Mouse (Mus musculus) embryonic facial prominence, embryonic 11.5 days (tissue): Measurements from ENCODE around the gene Grin2b. TPM values are rescaled to one million over a fixed set of nuclear protein-coding genes. Genes with fewer than 3 reads are reported as not detected.

Experiments used
- ATAC-seq: fragments of 200-750 bp; cut with Nextera tagmentation; replicated peaks from 2 replicates; pipeline ENCODE4 v1.8.0; 2017; ENCODE audit warnings: low read depth; ENCODE audit not compliant: insufficient number of reproducible peaks, low FRiP score, low TSS enrichment
- DNase-seq: peaks from one replicate; pipeline ENCODE4 v3.0.0-alpha.2; 2015; ENCODE audit warnings: low spot score
- H3K27ac ChIP-seq: fragments of 300-500 bp; sonication (generic); replicated peaks from 2 replicates; pipeline ENCODE4 v1.5.1; 2014; ENCODE audit warnings: mild to moderate bottlenecking, low read depth, low read length, control low read depth
- H3K27me3 ChIP-seq: fragments of 300-500 bp; sonication (generic); 2 replicates; pipeline ENCODE4 v1.6.1; 2014; ENCODE audit warnings: mild to moderate bottlenecking, low read length, moderate library complexity, mixed read lengths; ENCODE audit not compliant: control insufficient read depth, insufficient read depth
- H3K36me3 ChIP-seq: fragments of 300-500 bp; sonication (generic); replicated peaks from 2 replicates; pipeline ENCODE4 v1.6.1; 2014; ENCODE audit warnings: low read depth, mild to moderate bottlenecking, low read length, moderate library complexity, mixed read lengths; ENCODE audit not compliant: control insufficient read depth, insufficient read depth
- H3K4me1 ChIP-seq: fragments of 300-500 bp; sonication (generic); 2 replicates; pipeline ENCODE4 v1.6.1; 2014; ENCODE audit warnings: low read length, mixed read lengths; ENCODE audit not compliant: control insufficient read depth, insufficient read depth
- H3K4me2 ChIP-seq: fragments of 300-500 bp; sonication (generic); 2 replicates; pipeline ENCODE4 v1.6.1; 2014; ENCODE audit warnings: low read depth, mild to moderate bottlenecking, control low read depth, low read length, moderate library complexity
- H3K4me3 ChIP-seq: fragments of 300-500 bp; sonication (generic); 2 replicates; pipeline ENCODE4 v1.5.1; 2014; ENCODE audit warnings: low read depth, low read length, control low read depth
- H3K9ac ChIP-seq: fragments of 300-500 bp; sonication (generic); replicated peaks from 2 replicates; pipeline ENCODE4 v1.6.1; 2014; ENCODE audit warnings: mild to moderate bottlenecking, control low read depth, low read length
- H3K9me3 ChIP-seq: fragments of 300-500 bp; sonication (generic); replicated peaks from 2 replicates; pipeline ENCODE4 v1.6.1; 2016; ENCODE audit warnings: mild to moderate bottlenecking, low read length, inconsistent platforms, mixed read lengths; ENCODE audit not compliant: control insufficient read depth
- WGBS: fragments of 180-500 bp; shearing (Covaris S2); extraction: QIAGEN DNeasy Blood & Tissue Kit; methylation state at CpG from one replicate; pipeline ENCODE4 v1.1.7; 2014; 5-methylcytosine and 5-hydroxymethylcytosine counted together
- polyA plus RNA-seq: library from polyadenylated mRNA; unstranded; fragments of >200 nt; fragmentation: Nextera tagmentation; extraction: Ambion mirVana; gene quantifications from 2 replicates; pipeline ENCODE4 v1.2.1, GENCODE M21; 2014

Gene Grin2b
- polyA plus RNA-seq = 0.36 and 0.45 TPM in 2 replicates

DNA sequence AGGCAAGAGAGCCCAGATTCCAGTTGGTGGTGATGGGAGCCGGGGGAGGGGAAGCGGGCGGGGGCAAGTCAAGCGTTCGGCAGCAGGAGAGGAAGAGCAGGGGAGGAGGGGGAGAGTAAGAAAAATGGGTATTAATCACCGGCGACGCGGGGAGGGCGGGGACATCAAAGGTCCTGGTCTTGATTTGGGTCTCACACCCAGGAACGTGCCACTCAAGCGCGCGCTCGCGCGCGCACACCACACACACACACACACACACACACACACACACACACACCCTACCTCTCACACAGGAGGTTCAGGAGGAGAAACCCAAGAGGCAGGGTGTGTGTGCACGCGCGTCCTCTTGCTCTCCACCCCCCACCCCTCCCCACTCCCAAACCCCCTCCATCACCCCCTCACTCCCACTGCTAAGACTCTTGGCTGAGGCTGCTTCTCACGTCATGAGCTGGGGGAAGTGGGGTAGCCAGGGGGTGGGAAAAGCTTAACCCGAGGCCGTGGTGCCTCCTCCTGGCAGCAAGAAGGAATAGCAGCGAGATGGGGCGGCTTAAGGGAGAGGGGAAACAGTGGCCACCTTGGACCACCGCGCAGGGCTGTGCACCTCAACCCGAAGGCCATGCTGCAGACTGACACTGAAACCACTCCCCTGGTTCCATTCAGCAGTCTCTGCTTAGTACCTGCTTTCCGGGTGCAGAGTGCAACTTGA lies at the start of gene Grin2b:
Gene Grin2b (minus strand): TSS at position 321 of the 706 bp plus-strand sequence.
- H3K9me3 ChIP-seq = no peaks in the 10 kb centered on the region
- peaks cover 4% of the 10 kb centered on the region; the same call in 1 of the 2 replicates for H3K4me1 ChIP-seq
- WGBS = 2% methylated on average over 25 of the region's 30 CpGs
- H3K27ac ChIP-seq = no peak within 1 kb of the TSS
- H3K27me3 ChIP-seq = peaks cover 33% of the 10 kb centered on the region
- DNase-seq = peak; percentile 59
- peak; percentile 77 for ATAC-seq
- peak within 1 kb of the TSS; percentile 90 for H3K4me2 ChIP-seq
- peak within 1 kb of the TSS; percentile 28; the same call in 1 of the 2 replicates for H3K9ac ChIP-seq
- no peaks in the 10 kb centered on the region for H3K36me3 ChIP-seq
- H3K4me3 ChIP-seq = peak within 1 kb of the TSS; percentile 42

DNA sequence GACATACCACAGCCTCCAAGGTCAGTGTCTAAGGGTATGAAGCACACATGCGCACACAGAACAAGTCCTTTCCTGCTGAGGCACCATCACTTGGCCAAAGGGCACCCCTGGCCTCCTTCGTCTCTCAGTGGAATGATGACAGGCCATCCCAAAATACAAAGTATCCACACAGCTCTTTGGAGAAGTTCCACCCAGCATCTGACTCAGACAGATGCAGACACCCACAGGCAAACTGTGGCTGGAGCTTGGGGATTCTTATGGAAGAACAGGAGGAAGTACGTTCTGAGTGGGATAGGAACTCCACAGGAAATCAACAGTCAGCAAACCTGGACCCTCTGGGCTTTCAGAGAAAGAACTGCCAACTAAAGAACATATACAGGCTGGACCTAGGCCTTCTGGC lies 48.6 kb upstream of the Grin2b start:
- Histone ChIP-seq H3K36me3 (no peaks in the 10 kb centered on the region), H3K9ac (no peak overlapping the region), H3K27ac (no peak overlapping the region), H3K4me1 (no peaks in the 10 kb centered on the region), H3K4me2 (no peak overlapping the region), H3K9me3 (no peaks in the 10 kb centered on the region), H3K4me3 (no peak overlapping the region), H3K27me3 (no peaks in the 10 kb centered on the region)
- WGBS = 84% methylated on average over 3 of the region's 3 CpGs
- no peak for ATAC-seq
- no peak for DNase-seq

DNA sequence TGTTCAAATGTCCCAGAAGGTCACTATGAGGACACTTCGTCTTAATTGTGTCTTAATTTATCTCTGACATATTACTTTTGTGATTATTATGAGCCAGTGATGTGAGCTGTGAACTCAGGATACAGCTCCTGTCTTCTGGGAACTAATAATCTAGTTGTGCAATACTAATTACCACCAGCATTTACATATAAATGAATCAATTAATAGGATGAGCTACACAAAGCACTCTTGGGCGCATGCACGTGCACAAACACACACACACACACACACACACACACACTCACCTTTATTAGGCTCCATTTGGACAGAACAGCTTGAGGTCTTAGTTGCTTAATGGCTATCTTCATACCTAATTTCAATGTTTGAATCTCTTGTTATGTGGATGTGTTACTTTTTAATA lies 37.1 kb upstream of the Grin2b start:
- Histone ChIP-seq H3K4me1 (no peaks in the 10 kb centered on the region), H3K9ac (no peak overlapping the region), H3K4me2 (no peak overlapping the region), H3K27ac (no peak overlapping the region), H3K9me3 (no peaks in the 10 kb centered on the region), H3K4me3 (no peak overlapping the region), H3K36me3 (no peaks in the 10 kb centered on the region), H3K27me3 (no peaks in the 10 kb centered on the region)
- ATAC-seq (no peak), DNase-seq (no peak)
- WGBS = 82% methylated on average over 3 of the region's 3 CpGs

DNA sequence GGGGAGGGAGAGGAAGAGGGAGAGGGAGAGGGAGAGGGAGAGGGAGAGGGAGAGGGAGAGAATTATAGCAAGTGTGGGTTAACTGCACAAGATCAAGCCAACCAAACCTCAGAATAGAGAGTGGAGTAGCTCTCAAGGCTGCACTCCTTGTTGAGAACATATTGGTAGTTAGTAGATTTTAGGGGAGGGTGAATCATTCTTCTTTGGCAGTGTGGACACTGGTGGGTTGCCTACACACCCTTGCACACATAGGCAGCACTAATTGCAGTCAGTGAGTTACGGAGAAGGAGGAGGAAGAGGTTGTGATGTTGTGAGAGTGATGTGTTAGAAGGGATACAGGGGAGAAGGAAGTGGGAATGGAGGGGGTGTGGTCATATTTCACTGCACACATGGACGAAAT lies 26.5 kb upstream of the Grin2b start:
- DNase-seq (no peak), ATAC-seq (no peak)
- no peaks in the 10 kb centered on the region for H3K4me1 ChIP-seq
- no peaks in the 10 kb centered on the region for H3K27me3 ChIP-seq
- no peak overlapping the region for H3K27ac ChIP-seq
- no peak overlapping the region for H3K9ac ChIP-seq
- WGBS = 85% methylated on average over 2 of the region's 2 CpGs
- H3K36me3 ChIP-seq = no peaks in the 10 kb centered on the region
- no peaks in the 10 kb centered on the region for H3K9me3 ChIP-seq
- H3K4me2 ChIP-seq = no peak overlapping the region
- H3K4me3 ChIP-seq = no peak overlapping the region

DNA sequence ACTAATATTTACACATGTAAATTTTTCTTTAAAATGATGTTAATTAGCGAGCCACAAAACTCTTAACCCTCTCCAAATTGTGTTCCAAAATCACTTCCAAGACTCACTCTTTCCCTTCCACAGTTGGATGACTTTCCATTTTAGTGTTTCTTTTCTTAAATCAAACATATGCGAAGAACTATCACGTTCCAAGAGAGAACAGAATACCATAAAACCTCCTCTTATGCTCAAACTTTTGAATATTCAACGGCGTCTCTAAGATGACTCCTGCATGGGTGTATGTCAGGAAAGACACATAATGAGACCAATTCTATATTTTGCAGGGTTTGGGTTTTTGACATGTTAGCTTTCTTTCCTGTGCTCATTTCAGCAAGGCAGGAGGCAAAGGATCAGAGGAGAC lies 21.3 kb upstream of the Grin2b start:
- Histone ChIP-seq H3K27ac (no peak overlapping the region), H3K36me3 (no peaks in the 10 kb centered on the region), H3K4me1 (no peaks in the 10 kb centered on the region), H3K4me2 (no peak overlapping the region), H3K9me3 (no peaks in the 10 kb centered on the region), H3K9ac (no peak overlapping the region), H3K27me3 (no peaks in the 10 kb centered on the region), H3K4me3 (no peak overlapping the region)
- WGBS = 86% methylated on average over 5 of the region's 5 CpGs
- DNase-seq (no peak), ATAC-seq (no peak)

DNA sequence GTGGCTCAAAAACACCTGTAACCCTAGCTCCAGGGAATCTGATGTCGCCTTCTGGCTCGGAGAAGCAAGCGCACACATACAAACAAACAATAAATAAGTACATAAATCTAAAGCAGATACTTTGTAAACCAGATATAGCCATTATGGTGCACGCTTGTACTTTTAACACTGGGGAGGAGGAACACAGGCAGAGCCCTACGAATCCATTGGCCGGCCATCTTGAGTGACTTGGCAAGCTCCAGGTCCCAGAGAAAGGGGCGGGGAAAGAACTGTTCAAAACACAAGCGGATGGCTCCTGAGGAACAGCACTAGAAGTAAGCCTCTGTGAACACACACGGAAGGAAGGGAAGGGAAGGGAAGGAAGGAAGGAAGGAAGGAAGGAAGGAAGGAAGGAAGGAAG lies 4.8 kb upstream of the Grin2b start:
- H3K4me3 ChIP-seq = no peak overlapping the region
- no peak overlapping the region for H3K9ac ChIP-seq
- H3K36me3 ChIP-seq = no peaks in the 10 kb centered on the region
- 84% methylated on average over 9 of the region's 9 CpGs for WGBS
- H3K9me3 ChIP-seq = no peaks in the 10 kb centered on the region
- DNase-seq = no peak
- no peak for ATAC-seq
- H3K4me1 ChIP-seq = no peaks in the 10 kb centered on the region
- peaks cover 6% of the 10 kb centered on the region for H3K27me3 ChIP-seq
- H3K4me2 ChIP-seq = no peak overlapping the region
- no peak overlapping the region for H3K27ac ChIP-seq

DNA sequence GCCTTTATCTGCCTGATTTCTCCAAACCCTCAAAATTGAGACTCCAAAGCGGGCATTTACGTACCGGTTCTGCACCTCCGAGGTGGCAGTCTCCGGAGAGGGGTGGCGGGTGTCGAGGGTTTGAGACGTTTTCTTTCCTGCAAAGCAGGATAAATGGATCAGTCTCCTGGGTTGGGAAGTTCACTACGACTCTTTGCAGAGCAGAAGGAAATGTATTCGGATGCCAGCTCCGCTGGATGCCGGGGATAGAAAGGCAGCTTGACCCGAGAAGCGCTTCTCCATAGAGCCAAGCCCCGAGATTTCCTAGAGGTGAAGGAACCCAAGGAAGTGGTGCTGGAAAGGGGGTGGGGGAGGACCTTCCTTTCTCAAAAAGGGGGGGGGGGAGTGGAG lies 515 bp downstream of the Grin2b start:
- peaks cover 4% of the 10 kb centered on the region; the same call in 1 of the 2 replicates for H3K4me1 ChIP-seq
- H3K36me3 ChIP-seq = no peaks in the 10 kb centered on the region
- H3K4me2 ChIP-seq = peak overlapping the region; percentile 90
- H3K9ac ChIP-seq = no peak overlapping the region
- DNase-seq (peak; percentile 14), ATAC-seq (no peak)
- H3K27me3 ChIP-seq = peaks cover 33% of the 10 kb centered on the region
- WGBS = under 1% methylated on average over 15 of the region's 15 CpGs
- H3K27ac ChIP-seq = no peak overlapping the region
- no peaks in the 10 kb centered on the region for H3K9me3 ChIP-seq
- H3K4me3 ChIP-seq = peak overlapping the region; percentile 42

DNA sequence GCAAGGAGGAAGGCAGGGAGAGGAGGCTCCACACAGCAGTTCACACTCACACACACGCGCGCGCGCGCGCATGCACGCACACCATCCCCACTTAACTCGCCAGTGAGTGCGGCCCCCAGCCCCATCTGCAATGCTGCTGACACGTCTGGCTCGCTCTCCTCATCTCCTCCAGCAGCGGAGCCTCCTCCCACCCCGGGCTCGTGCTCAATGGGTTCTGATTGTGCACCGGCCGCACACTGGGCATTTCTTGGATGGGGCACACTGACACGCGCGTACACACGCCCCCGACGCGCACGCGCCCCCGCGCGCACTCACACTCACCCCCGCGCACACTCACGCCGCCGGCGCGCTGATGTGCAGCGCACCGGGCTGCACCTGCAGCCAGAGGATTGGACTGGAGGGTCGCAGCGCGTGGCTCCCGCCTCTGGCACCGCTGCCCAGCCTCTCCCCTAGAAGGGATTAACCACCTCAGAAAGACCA lies 1.1 kb downstream of the Grin2b start:
- H3K36me3 ChIP-seq = no peaks in the 10 kb centered on the region
- peak overlapping the region; percentile 42 for H3K4me3 ChIP-seq
- H3K4me2 ChIP-seq = peak overlapping the region; percentile 90
- WGBS = under 1% methylated on average over 43 of the region's 43 CpGs
- ATAC-seq (peak; percentile 71), DNase-seq (no peak)
- peaks cover 4% of the 10 kb centered on the region; the same call in 1 of the 2 replicates for H3K4me1 ChIP-seq
- peaks cover 33% of the 10 kb centered on the region for H3K27me3 ChIP-seq
- no peak overlapping the region for H3K27ac ChIP-seq
- no peaks in the 10 kb centered on the region for H3K9me3 ChIP-seq
- H3K9ac ChIP-seq = peak overlapping the region; percentile 28; the same call in 1 of the 2 replicates
